Mouse (Mus musculus) myocyte (in vitro differentiated cells): Measurements from ENCODE around the gene Spi1. TPM values are rescaled to one million over a fixed set of nuclear protein-coding genes. Genes with fewer than 3 reads are reported as not detected.

Experiments used
- H3K27me3 ChIP-seq: one replicate; pipeline ENCODE4 v1.6.1; 2011; ENCODE audit not compliant: control insufficient read depth, insufficient read depth, insufficient read length
- H3K36me3 ChIP-seq: one replicate; pipeline ENCODE4 v1.6.1; 2011; ENCODE audit not compliant: control insufficient read depth, insufficient read depth
- H3K4me2 ChIP-seq: one replicate; pipeline ENCODE4 v1.6.1; 2011; ENCODE audit warnings: low read depth, control low read depth
- H3K4me3 ChIP-seq: one replicate; pipeline ENCODE4 v1.5.1; 2011; ENCODE audit warnings: mild to moderate bottlenecking, control low read depth, moderate library complexity
- H3K79me2 ChIP-seq: one replicate; pipeline ENCODE4 v1.6.1; 2011; ENCODE audit not compliant: control insufficient read depth, insufficient read depth
- H3ac ChIP-seq: one replicate; pipeline ENCODE4 v1.6.1; 2011; ENCODE audit not compliant: control insufficient read depth, insufficient read length
- CEBPB ChIP-seq: IDR thresholded peaks from 2 replicates; pipeline ENCODE4 v1.6.1; 2011; ENCODE audit warnings: mild to moderate bottlenecking, moderate library complexity; ENCODE audit not compliant: poor library complexity, insufficient read depth, severe bottlenecking
- E2F4 ChIP-seq: IDR thresholded peaks from one replicate; pipeline ENCODE4 v1.6.1; 2011; ENCODE audit warnings: mild to moderate bottlenecking, control low read depth, moderate library complexity; ENCODE audit not compliant: insufficient read depth
- MAX ChIP-seq: IDR thresholded peaks from one replicate; pipeline ENCODE4 v1.6.1; 2011; ENCODE audit warnings: low read depth, mild to moderate bottlenecking, control low read depth
- MYOD1 ChIP-seq, 3 experiments: IDR thresholded peaks; one replicate each; pipeline ENCODE4 v1.6.1; 2011; ENCODE audit warnings: control low read depth in 2 of 3, low read depth in 2 of 3, mild to moderate bottlenecking in 2 of 3, moderate library complexity in 1 of 3; ENCODE audit not compliant: insufficient read length in 2 of 3, control insufficient read depth in 1 of 3
- MYOG ChIP-seq, 3 experiments: IDR thresholded peaks; one replicate each; pipeline ENCODE4 v1.6.1; 2011; ENCODE audit warnings: control low read depth in 2 of 3, low read depth in 2 of 3, mild to moderate bottlenecking in 2 of 3; ENCODE audit not compliant: insufficient read length in 2 of 3, control insufficient read depth in 1 of 3, insufficient read depth in 1 of 3
- POLR2A ChIP-seq: IDR thresholded peaks from one replicate; pipeline ENCODE4 v1.6.1; 2011; ENCODE audit warnings: low read depth, mild to moderate bottlenecking, control low read depth, moderate library complexity; ENCODE audit not compliant: insufficient read length
- POLR2AphosphoS2 ChIP-seq: IDR thresholded peaks from one replicate; pipeline ENCODE4 v1.6.1; 2011; ENCODE audit warnings: low read depth, control low read depth; ENCODE audit not compliant: insufficient read length
- REST ChIP-seq: IDR thresholded peaks from one replicate; pipeline ENCODE4 v1.6.1; 2011; ENCODE audit warnings: mild to moderate bottlenecking, control low read depth, moderate library complexity; ENCODE audit not compliant: insufficient read depth, insufficient read length
- SRF ChIP-seq: IDR thresholded peaks from one replicate; pipeline ENCODE4 v1.6.1; 2011; ENCODE audit warnings: low read depth; ENCODE audit not compliant: control insufficient read depth, insufficient read length
- TCF12 ChIP-seq: IDR thresholded peaks from one replicate; pipeline ENCODE4 v1.6.1; 2011; ENCODE audit warnings: mild to moderate bottlenecking, control low read depth; ENCODE audit not compliant: poor library complexity, insufficient read depth, severe bottlenecking
- TCF3 ChIP-seq: IDR thresholded peaks from one replicate; pipeline ENCODE4 v1.6.1; 2011; ENCODE audit warnings: low read depth, control low read depth; ENCODE audit not compliant: insufficient read length
- USF1 ChIP-seq: IDR thresholded peaks from one replicate; pipeline ENCODE4 v1.6.1; 2011; ENCODE audit warnings: low read depth, mild to moderate bottlenecking, control low read depth, moderate library complexity
- polyA plus RNA-seq: library from polyadenylated mRNA; unstranded; fragments of >200 nt; fragmentation: generic; extraction: Trizol; gene quantifications from one replicate; pipeline ENCODE4 v1.2.1, GENCODE M21; 2012; ENCODE audit warnings: missing spikeins

The Spi1 gene
- polyA plus RNA-seq, 1 experiment = 0.04 TPM

DNA sequence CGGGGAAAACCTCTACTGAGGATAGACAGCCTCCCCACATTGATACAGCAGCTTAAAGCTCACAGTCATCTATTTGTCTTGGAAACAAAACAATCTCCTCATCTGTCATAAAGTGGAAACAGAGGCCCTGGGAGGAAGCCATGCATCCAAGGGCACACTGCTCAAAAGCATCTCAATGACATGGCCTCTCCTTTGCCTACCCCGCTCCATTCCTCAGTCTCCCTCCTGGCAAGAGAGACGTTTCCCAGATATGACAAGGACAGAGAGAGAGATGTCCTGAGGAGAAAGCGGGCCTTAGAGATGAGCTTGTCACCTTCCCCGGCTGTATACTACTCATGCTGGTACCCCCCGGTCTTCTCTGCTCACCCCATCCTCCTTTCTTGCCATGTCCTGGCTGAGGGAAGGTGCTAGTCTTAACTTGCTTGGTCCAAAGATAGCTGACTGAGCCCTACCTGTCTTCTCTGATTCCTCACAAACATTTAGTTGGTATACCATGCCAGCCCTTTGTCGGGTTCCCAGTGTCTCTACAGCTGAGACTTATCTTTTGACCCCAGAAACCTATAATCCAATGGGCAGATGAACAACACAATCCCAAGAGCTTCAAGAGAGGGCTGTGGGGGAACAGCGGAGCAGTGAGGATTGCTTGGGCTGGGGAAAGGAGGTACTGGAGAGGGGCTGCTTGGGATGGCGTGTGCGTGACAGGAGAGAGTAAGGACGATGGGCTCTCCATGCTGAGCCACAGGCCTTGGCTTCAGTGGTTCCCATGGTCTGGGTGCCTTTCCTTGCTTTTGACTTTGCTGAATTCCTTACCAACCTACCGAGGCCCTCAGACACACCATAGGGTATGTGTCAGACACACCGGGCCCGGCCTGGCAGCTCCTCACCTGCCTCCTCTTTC, 3.6 kb downstream of the Spi1 start:
- Histone ChIP-seq H3K79me2 (no peaks in the 10 kb centered on the region), H3K4me2 (no peak overlapping the region), H3K4me3 (no peak overlapping the region), H3K27me3 (no peaks in the 10 kb centered on the region), H3K36me3 (no peaks in the 10 kb centered on the region), H3ac (no peak overlapping the region)
- TF ChIP-seq REST = no peak
- no peak for TF ChIP-seq POLR2AphosphoS2
- TF ChIP-seq TCF12 = no peak
- TF ChIP-seq TCF3 = no peak
- TF ChIP-seq MYOG (IDR thresholded peaks at IDR 0.05; ENCODE audit: control insufficient read depth in 1 of 3, insufficient read depth in 1 of 3, insufficient read length in 2 of 3, low read depth in 2 of 3) = no peak

- H3K79me2 ChIP-seq = no peaks in the 10 kb centered on the region
- H3ac ChIP-seq = no peak overlapping the region
- H3K27me3 ChIP-seq = no peaks in the 10 kb centered on the region
- no peak overlapping the region for H3K4me3 ChIP-seq
- no peaks in the 10 kb centered on the region for H3K36me3 ChIP-seq
- H3K4me2 ChIP-seq = no peak overlapping the region
- TF ChIP-seq MAX = no peak
- no peak for TF ChIP-seq MYOD1 (IDR thresholded peaks at IDR 0.05; ENCODE audit: control insufficient read depth in 1 of 3, insufficient read length in 2 of 3, low read depth in 2 of 3)
- TF ChIP-seq TCF12 = no peak
- TF ChIP-seq CEBPB = no peak
- TF ChIP-seq REST = no peak
- TF ChIP-seq POLR2AphosphoS2 = no peak
- no peak for TF ChIP-seq TCF3
- TF ChIP-seq E2F4 = no peak
- TF ChIP-seq USF1 = no peak
- TF ChIP-seq SRF = no peak
- no peak for TF ChIP-seq POLR2A
- no peak for TF ChIP-seq MYOG (IDR thresholded peaks at IDR 0.05; ENCODE audit: control insufficient read depth in 1 of 3, insufficient read depth in 1 of 3, insufficient read length in 2 of 3, low read depth in 2 of 3)
These were observed 4.4 kb downstream of the Spi1 start for GRCm38 (mm10) chr2:91086392-91087237.

DNA sequence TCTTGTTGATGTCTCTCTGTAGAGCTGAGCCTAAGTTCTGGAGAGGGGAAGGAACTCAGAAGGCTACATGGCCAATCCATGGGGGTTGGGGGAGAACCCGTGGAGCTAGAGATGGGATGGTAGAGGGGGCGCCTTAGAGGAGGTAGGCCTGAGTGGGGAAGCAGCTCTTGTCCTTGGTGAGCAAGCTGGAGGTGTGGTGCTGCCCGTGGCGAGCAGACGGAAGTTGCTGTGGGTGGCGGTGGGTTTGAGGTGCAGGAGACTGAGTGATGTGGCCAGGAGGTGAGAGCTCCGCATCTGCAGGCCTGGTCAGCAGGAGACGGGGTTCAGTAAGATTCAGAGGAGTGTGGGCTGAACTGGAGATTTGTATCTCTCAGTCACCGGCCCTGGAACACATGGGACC, 5.3 kb downstream of the Spi1 start:
- Histone ChIP-seq H3ac (no peak overlapping the region), H3K27me3 (no peaks in the 10 kb centered on the region), H3K4me2 (no peak overlapping the region), H3K36me3 (no peaks in the 10 kb centered on the region), H3K79me2 (no peaks in the 10 kb centered on the region), H3K4me3 (no peak overlapping the region)
- TF ChIP-seq TCF12 = no peak
- TF ChIP-seq POLR2A = no peak
- no peak for TF ChIP-seq MAX
- no peak for TF ChIP-seq SRF
- no peak for TF ChIP-seq REST

DNA sequence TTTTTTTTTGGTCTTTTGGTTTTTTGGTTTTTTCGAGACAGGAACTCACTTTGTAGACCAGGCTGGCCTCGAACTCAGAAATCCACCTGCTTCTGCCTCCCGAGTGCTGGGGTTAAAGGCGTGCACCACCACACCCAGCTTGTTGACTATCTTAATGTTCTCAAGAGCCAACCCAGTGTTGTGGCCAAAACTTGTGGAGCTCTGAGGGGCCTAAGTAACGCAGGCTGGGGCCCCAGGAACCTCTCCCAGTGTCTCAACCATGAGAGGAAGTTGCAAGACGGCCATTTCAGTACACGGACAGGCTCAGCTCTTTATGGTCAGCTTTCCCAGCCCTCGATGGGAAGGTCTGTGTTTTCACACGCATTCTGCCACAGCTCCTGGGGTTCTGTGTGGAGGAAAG, 6.8 kb downstream of the Spi1 start:
- H3K79me2 ChIP-seq = no peaks in the 10 kb centered on the region
- H3K27me3 ChIP-seq = no peaks in the 10 kb centered on the region
- H3K36me3 ChIP-seq = no peaks in the 10 kb centered on the region
- H3K4me3 ChIP-seq = no peak overlapping the region
- H3K4me2 ChIP-seq = no peak overlapping the region
- TF ChIP-seq E2F4 = no peak
- TF ChIP-seq USF1 = no peak
- no peak for TF ChIP-seq TCF12
- TF ChIP-seq POLR2AphosphoS2 = no peak
- TF ChIP-seq POLR2A = no peak
- TF ChIP-seq MYOD1 (IDR thresholded peaks at IDR 0.05; ENCODE audit: control insufficient read depth in 1 of 3, insufficient read length in 2 of 3, low read depth in 2 of 3) = no peak
- no peak for TF ChIP-seq REST
- no peak for TF ChIP-seq MYOG (IDR thresholded peaks at IDR 0.05; ENCODE audit: control insufficient read depth in 1 of 3, insufficient read depth in 1 of 3, insufficient read length in 2 of 3, low read depth in 2 of 3)
- no peak for TF ChIP-seq CEBPB
- TF ChIP-seq TCF3 = no peak
- TF ChIP-seq SRF = no peak
- no peak for TF ChIP-seq MAX
- no peak overlapping the region for H3ac ChIP-seq
